Mouse (Mus musculus) cerebellum, adult 11 months (tissue): ENCODE data around the gene Fscn1.

Experiments used
- DNase-seq: peaks from one replicate; pipeline ENCODE4 v3.0.0; 2022

Fscn1 gene

DNA sequence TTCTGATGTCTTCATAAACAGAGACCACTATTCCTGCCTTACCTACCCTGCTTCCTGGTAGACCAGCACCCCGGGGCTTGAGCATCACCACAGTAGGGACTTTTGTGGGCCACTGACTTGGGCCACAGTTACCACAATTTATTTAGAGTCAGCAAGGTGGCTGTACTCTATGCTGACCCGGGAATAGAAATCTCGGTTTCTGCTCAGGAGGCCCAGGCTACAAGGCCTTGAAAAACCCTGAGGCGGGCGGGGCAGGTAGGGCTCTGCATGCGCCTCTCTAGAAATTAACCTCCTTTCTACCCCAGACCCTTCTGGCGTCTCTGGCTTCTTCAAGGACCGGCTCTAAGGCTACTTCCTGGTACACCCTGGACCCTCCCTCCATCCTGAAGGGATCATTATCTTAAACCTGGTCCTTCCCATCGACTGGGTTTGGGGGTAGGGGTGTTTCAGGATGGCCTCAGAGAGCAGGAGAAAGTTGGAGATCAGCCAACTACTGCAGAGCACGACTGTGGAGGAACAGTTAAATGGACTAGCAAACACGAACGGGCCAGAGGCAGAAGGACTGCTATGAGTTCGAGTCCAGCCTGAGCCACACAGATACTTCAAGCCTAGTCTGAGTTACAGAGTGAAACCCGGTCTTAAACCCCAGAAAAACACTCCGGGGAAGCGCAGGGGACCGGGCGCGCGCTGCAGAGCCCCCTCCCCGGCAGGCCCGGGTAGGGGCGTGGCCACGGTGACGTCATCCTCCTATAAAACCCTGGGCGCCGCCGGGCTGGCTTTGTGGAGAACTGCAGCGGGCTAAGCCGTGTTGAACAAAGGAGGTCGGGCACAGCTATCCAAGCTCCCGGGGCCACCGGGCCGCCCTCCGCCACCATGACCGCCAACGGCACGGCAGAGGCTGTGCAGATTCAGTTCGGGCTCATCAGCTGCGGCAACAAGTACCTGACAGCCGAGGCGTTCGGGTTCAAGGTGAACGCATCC, at the start of gene Fscn1:
Fscn1 (plus strand) TSS at position 768 of the 981 bp plus-strand sequence.
- DNase-seq, result peak; percentile 31

DNA sequence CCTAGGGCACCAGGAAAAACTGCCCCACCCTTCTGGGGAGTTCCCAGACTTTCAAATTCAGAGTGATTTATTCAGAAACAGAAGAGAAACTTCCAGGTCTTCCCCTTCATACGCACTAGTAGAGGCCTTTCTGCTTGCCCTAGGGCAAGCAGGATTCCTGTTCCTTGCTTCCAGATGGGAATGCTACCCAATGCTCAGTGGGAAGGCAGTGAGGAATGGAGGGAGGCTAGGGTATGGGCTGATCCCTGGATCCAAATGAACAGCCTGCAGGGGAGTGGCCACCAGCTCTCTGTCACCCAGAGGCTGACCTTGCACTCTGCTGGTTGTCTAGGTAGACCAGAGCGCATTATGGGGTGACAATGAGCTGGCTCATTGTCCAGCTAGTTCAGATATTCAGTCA, 48.5 kb upstream of the Fscn1 start:
- DNase-seq, result no peak

DNA sequence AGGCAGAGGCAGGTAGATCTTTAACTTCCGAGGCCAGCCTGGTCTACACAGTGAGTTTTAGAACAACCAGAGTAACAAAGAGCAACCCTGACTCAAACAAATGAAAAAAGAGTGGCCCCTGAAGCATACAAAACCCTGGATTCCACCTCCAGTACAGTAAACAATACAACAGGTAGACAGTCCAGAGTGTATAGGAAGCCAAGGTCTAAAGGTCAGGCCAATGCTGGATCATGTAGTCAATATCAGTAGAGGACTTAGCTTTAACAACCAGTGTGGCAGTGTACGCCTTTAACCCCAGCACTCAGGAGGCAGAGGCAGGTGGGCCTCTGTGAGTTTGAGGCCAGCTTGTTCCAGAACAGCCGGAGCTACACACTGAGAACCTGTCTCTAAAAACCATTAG, 47.8 kb upstream of the Fscn1 start:
- no peak for DNase-seq

DNA sequence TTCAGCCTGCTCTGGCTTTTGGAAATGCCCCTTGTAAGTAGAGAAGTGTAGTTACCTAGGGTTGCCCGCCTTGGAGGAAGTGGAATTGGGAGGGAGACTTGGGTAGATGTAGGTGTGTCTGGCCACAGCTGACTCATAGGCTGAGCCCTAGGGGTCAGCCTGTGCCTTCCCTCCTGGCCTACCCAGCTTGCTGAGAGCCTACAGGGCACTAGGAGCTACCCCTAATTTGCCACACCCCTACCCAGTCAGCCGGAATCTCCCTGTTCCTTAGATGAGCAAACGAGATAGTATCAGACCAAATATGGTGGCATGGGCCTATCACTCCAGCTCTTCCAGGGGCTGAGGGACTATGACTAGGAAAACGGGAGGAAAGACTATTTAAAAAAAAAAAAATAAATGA, 47.4 kb upstream of the Fscn1 start:
- DNase-seq, result no peak

DNA sequence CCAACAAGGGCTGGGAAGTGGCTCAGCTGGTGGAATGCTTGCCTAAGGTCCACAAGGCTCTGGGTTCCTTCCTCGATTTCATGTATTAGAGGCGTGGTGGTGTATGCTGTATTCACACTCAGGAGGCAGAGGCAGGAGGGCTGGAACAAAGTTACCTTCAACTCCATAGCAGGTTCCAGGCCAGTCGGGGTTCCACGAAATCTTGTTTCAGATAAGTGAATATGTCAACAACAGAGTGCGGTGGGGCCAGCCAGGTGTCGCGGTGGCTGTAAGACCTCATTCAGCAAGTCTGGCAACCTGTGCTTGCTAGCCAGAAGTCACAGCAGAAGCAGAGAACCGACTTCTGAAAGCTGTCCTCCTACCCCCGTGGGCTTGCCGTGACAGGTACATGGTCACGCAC, 44.9 kb upstream of the Fscn1 start:
- no peak for DNase-seq

DNA sequence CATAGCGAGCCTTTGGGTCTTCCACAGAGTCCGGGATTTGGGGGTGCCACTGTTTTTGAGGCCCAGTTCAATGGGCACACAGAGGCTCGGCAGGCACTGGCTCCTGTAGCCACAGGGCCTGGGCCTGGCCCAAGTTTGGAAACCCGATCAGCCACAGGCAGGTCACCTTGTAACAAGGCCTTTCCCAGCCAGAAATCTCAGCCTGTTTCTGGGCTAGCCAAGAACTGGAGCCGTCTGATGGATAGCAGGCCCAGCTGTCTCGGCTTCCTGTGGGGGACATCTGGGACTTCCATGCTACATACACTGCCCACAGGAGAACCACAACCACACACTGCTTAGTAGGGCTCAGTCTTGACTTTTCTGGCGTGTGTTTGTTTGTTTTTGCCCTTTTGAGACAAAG, 43.5 kb upstream of the Fscn1 start:
- DNase-seq, result no peak

DNA sequence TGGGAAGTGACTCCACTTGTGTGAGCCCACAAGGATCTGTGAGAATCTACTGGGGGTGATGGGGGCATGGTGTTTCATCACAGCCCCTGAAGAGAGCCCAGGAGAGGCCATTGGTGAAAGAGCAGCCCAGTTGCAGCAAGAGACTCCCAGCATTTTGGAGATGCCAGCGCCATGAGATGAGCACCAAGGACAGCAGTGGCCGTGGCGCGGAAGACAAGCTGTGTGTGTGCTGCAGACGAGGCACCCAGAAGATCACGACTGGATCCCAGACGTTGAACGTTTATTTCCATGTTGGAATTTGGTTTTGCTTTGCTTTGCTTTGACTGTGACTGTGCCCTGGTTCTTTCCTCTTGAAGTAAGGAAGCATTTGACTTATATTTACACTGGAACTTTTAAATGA, 42.7 kb upstream of the Fscn1 start:
- DNase-seq, result no peak

DNA sequence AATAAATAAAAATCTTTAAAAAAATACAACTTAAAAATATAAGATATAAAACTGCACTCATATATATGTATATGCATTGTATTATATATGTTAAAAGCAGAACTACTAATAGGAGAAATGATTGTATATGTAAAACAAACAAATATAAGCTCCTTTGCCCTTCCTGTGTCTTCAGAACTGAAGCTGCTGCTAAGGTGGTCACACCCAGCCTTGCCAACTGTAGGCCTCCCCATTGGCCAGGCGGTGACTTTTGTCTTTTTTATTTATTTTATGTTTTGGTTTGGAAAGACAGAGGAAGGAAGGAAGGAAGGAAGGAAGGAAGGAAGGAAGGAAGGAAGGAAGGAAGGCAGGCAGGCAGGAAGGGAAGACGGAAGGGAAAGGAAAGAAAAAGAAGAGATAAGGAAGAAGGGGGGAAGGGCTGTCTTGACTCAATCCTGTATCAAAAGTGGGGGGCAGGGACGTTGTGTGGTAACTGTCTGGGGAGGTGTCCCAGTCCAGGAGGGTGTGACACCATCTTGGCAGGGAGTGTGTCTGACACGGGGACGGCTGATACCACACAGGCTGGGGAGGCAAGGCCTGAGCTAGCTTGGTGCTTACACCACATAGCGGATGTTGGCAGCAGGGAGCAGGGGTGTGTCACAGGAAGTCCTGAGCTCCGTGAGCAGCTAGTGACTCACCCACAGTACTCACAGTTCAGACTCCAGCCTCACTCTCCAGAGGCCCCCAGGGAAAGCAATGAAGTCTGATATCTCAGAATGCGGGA, 39.7 kb upstream of the Fscn1 start:
- no peak for DNase-seq

DNA sequence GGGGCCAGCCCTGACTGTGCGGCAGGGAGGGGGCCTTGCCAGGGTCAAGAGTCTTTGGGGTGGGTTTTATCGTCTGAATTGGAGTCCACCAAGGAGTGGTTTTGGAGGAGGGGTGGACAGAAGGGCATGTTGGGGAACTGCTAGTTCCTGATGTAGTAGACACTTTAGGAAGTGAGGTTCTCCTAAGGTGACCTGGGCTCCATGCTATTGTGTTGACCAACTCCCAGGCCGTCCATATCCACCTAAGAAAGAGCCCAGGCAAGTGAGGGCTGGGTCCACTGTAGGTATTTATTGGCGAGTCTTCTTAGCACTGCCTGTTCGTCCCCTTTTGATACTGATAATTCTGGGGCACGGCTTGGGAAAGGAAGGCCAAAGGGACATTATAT, 39.1 kb upstream of the Fscn1 start:
- DNase-seq, result no peak

DNA sequence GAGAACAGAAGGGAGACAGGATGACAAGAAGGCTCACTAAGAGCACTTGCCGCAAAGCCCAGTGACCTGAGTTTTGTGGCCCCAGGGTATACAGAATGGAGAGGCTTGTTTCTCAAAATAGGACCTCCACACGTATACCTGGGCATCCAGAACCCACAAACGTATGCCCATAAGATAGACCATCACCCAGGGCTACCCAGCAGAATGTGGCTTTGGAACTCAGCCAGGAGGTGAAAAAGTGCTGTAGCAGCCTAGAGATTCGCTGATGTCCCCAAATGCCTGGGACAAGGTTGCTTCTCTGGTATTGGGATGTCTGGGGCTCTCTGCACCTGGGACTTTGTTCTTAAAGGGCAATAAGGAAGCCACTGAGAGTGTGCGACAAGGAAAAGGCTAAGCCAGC, 37.9 kb upstream of the Fscn1 start:
- DNase-seq, result no peak

DNA sequence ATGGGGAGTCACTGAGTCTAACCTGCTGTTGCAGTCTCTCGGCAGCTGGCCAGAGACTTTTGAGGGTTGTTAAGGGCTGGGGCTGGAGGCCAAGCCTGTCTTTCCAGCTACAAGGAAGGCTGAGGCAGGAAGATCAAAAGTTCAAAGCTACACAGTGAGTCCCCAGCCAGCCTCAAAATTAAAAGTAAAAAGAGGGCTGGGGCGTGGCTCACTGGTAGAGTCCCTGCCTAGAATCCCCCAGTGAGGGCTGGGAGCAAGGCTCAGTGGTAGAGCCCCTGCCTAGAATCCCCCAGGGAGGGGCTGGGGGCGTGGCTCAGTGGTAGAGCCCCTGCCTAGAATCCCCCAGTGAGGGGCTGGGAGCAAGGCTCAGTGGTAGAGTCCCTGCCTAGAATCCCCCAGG, 36.4 kb upstream of the Fscn1 start:
- DNase-seq, result no peak

DNA sequence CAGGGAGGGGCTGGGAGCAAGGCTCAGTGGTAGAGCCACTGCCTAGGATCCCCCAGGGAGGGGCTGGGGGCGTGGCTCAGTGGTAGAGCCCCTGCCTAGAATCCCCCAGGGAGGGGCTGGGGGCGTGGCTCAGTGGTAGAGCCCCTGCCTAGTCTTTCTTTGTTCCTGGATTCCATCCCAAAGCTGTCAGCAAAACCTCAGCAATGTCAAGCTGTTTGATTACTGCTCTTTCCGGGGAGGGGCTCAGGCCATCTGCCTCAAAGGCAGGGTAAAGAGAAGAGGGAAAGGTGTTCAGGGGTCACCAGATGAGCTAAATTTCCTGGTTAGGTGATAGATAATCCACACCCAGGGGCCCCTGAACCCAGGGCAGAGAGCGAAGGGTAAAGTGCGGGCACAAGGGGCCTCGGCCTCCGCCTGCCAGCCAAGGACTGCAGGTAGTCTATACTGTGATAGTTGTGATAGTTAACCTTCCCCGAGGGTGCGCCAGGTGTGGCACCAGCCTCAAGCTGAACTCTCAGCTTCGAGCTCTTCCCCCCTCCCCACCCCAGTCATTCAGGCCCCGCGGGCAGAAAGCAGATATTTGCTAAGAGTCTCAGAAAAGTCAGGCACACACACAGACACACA, 35.7 kb upstream of the Fscn1 start:
- DNase-seq, result no peak

DNA sequence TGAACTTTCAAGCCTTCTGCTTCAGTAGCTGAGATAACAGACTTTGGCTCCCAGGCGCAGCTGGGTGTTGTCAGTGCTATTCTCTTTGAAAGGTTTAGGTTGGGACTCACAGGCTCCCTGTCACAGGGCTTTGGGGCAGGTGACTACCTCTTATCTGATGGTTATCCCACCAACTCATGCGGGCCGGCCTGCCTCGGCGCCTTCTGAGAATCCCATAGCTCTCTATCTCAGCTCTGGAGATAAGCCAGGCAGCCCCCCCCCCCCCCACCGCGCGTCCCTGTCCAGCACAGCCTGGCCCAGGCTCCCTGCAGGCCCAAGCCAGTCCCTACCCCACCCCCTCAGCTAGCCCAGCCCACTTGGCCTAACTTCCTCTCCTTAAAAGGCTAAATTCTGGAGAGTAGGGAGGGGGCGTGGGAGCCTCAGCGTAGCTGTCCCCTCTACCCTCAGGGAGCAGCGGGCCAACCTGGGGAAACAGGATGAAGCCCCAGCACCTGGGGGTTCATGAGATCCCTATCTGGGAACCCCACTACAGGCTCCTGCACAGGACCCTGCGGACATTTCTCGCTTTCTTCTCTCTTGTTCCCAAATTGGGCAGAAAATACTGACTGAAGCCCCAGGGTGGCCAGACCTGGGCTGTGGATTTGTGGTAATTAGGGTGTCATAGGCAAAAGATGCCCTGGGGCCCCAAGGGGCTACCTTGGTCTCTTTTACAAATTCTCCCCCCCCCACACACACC, 33.8 kb upstream of the Fscn1 start:
- no peak for DNase-seq

DNA sequence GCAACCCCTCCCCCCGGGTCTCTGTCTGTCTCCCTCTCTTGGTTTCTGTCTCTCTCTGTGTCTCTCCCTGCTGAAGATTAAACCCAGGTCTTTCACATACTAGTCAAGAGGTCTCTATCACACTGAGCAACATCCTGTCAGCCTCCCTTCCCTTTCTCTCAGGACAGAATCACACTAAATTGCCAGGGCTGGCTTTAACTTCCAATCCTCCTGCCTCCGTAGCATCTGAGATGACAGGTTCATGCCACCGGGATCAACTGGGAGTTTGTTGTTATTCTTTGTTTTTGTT, 33.3 kb upstream of the Fscn1 start:
- DNase-seq, result no peak

DNA sequence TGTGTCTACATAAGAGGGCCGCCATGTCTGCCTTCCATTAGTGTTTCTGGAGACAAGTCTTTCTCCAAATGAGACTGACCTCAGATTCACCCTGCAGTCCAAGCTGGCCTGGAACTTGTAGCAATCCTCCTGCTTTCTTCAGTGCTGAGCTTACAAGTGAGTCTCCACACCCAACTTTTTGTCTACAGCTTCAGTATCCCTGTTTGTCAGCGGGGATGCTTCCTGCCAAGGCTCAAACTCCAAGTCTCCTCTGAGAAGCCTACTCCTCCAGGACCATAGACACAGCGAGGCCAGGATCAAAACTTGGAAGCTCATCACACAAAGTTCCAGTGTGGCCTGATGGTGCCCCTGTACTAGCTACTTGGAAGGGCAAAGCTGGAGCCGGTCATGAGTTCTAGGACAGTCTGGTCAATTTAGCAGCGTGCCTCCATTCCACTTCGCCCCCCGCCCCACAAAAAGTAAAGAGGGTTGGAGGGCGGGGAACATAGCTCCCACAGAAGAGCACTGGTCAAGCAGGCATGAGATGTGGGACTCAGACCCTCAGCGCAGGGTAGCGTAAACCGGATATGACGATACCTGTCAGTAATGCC, 32.7 kb upstream of the Fscn1 start:
- DNase-seq, result no peak

DNA sequence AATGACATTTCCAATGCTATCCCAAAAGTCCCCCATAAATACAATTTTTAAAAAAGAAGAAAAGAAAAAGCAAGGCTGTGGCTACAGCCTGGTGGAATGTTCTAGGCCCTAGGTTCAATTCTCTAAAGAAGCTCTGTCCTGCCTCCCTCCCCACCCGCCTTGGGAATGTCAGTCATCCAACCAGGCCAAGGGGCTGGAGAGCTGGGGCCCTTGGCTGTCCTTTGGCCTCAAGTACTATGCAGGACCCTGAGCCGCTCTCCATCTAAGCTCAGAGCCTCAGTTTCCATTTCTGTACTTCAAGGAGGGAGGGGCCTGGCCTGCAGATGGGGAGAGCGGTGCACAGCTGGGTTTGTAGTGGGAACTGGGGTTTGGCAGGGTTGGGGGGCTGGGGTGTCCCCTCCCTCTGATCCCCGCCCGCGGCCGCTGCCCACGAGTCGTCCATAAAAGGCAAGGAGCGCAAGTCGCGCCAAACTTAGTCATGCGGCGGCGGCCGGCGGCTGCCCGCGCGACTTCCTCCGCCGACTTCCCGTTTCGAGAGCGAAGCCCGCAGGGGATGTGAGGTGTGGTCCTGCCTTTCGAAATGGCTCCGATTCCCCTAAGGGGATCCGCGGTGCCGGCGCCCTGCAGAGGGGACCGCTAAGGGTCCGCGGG, 31.3 kb upstream of the Fscn1 start:
- no peak for DNase-seq

DNA sequence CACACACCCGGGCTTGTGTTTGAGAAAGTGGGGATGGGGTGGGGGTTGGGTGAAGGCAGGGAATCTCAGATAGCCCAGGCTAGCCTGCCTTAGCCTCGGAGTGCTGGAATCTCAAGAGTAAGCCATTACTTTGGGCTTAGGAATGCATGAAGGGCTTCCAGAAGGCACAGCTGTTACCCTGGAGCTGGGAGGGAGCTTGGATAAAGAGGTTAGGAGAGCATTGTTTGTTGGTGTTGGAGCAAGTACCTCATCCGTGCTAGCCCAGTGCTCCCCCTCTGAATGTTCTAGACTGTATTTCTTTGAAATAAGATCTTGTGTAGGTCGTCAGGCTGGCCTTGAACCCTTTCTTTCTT, 30.8 kb upstream of the Fscn1 start:
- no peak for DNase-seq

DNA sequence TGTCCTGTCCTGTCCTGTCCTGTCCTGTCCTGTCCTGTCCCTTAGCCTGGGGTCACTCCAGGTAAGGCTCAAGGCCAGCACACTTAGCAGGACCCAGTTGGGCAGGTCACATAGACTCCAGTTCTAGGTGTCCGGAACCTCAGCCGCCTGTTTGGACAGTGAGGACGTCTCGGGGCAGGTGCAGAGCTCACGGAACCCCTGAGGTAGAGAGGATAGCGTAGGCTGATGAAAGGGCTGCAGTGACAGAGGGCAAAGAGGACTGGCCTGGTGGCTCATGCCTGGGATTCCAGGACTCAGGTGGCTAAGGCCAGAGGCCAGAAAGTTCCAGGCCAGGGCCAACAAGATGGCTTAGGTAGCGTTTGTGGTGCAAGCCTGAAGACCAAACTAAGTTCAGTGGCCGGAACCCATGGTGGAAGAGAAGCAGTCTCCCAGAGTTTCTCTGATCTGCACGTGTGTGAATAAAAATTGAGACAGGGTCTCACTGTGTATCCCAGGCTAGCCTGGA, 28.9 kb upstream of the Fscn1 start:
- DNase-seq, result no peak

DNA sequence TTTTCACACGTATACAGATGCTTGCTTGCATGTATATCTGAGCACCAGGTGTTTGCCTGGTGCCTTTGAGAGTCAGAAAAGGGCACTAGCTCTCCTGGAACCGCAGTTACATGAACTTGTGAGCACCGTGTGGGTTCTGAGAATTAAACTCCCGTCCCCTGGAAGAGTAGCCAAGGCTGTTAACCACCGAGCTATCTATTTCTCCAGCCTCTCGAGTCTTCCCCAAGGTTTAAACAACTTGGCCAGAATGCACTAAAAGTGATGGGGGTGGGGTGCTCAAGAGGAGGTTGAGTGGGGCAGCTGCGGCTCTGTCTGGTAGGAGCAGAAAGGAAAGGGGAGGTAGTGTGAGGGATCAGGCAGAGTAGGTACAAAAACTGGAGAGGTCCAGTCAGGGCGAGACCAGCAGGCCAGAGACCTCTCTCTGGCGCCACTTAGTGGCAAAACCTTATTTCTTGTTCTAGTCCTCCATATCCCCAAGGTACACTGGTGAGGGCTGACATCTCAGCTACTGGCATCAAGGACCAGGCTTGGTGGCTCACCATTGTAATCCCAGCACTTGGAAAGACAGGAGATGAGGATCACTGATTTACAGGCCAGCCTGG, 28.0 kb upstream of the Fscn1 start:
- peak; percentile 78 for DNase-seq

DNA sequence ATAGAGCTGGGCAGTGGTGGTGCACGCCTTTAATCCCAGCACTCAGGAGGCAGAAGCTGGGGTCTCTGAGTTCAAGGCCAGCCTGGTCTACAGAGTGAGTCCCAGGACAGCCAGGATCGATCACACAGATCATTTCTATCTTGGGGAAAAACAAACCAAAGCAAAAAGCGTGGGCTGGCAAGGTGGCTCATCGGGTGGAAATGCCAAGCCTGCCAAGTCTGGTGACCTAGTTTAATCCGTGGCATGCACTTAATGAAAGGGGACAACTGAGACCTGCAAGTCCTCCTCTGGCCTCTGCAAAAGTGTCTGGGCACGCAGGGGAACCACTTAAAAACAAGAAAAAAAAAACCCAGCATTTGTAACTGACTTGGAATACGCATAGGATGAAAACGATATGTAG, 27.4 kb upstream of the Fscn1 start:
- DNase-seq, result peak; percentile 30

DNA sequence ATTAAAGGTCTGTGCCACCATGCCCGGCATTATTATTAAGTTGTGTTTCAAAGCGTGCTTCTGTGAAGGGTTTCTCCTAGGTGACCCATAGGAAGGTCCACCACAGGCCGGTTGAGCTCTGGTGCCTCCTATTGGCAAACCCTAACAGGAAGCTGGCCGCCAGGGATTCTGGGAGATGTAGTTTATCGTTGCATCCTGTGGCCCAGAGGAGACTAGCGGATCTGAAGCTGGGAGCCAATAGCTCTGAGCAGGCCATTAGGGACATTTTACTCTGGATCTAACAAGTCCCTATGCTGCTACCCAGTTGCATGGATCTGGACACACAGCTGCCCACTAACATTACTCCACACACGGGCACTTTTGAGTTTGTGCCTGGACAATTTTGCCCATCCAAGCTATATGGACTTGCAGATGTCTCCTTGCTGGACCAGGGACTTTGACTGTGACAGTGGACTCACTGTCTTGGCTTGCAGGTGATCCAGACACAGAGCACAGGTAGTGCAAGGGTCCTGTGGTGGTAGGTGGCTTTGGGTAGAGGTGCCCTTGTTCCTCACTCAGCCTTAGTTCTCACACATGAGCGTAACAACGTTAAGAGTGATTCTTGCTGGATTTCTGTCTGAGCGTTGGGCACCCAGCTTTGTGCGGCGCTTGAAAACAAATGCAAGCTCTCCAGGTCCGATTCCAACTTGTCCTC, 24.4 kb upstream of the Fscn1 start:
- DNase-seq, result peak; percentile 79
